Mouse (Mus musculus) spleen, postnatal 14 days (tissue): ENCODE measurements at regions not wholly inside any gene's neighbourhood (a gene's known extent, or its start where the extent isn't known, plus 50 kb on each side); places are given as distances from the start of the nearest gene placed in this dataset.

Experiments used
- DNase-seq, 2 experiments: peaks; one replicate each; pipeline ENCODE4 v3.0.0; 2021 to 2022; ENCODE audit warnings: low spot score in 2 of 2

GRCm38 (mm10) chr3:149173537-149173936, 183.2 kb upstream of the Adgrl2 start:
- DNase-seq = no peak

DNA sequence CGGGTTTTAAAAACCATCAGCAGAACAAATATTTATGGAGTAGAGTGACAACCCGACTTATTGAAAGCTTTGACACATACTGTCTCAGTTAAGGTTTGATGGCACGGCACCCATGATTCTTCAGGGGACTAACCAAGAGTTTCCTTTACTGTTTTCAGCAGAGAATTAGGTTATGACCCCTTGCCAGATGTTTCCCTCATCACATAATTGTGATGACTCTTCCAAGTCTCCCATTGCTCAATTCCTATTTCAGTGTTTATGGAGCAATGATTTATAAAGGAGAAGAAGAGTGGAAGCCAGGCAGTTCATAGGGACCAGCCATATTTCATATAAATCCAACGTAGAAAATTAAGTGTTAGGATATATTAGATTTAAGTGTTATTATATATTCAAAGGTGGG, 181.4 kb upstream of the Adgrl2 start:
- no peak for DNase-seq

- no peak for DNase-seq
Measured at GRCm38 (mm10) chr3:149170191-149170590, 179.8 kb upstream of the Adgrl2 start.

DNA sequence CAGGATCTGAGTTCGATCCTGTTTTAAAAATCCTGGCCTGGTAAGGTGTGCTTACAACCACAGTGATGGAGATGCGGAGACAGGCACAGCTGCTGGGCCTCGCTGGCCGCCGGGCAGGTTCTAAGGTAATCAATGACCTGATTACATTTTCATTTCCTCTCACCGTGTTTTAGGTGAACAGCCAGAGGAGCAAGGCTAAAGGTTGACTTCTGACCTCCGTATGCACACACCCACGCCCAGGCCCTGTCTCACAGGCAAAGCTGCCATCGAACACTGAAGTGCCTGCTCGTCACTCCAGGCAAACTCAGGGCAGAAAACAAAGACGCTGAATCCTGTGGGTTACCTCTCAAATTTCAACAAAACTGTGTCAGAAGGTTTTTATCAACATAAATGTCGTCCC, 179.1 kb upstream of the Adgrl2 start:
- DNase-seq = no peak

- DNase-seq = no peak
Measured at GRCm38 (mm10) chr3:149167997-149168396, 177.6 kb upstream of the Adgrl2 start.

- no peak for DNase-seq
Measured at GRCm38 (mm10) chr3:149164804-149165203, 174.4 kb upstream of the Adgrl2 start.

GRCm38 (mm10) chr3:149163591-149163990, 173.2 kb upstream of the Adgrl2 start:
- DNase-seq = no peak

DNA sequence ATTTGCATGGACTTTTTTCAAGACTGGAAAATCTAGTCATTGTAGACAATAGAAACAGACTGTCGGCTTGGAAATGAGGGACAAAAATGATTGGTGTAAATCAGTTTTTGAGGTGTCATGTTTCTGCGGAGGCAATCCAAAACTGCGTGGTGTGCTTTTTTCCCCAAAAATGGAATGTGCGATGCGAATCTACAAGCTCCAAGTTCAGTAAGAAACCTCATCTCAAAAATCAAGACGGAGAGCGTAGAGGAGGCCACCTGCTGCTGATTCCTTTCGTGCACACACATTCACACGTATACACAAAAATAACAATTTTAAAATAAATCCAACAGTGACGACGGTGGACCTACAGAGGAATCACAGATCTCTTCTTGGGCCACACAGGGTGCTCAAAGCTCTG, 170.5 kb upstream of the Adgrl2 start:
- no peak for DNase-seq

DNA sequence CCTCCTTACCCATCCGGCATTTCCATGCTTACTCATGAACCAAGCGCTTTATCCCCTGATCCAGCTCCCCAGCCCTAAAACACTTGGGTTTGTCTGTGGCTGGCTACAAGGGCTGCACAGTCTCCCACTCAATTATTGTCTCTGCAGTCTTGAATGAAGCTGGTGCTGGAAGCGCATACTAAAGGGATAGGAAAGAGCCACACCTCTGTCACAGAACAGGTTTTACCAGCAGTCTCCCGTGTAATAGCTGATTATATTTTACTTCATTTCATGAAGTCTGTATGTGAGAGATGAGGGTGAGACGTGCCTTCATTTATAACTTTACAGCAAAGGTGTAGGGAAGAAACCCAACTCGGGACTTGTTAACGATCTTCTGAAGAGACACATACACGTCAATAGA, 167.0 kb upstream of the Adgrl2 start:
- no peak for DNase-seq

GRCm38 (mm10) chr3:149152312-149152711, 162.0 kb upstream of the Adgrl2 start:
- no peak for DNase-seq

DNA sequence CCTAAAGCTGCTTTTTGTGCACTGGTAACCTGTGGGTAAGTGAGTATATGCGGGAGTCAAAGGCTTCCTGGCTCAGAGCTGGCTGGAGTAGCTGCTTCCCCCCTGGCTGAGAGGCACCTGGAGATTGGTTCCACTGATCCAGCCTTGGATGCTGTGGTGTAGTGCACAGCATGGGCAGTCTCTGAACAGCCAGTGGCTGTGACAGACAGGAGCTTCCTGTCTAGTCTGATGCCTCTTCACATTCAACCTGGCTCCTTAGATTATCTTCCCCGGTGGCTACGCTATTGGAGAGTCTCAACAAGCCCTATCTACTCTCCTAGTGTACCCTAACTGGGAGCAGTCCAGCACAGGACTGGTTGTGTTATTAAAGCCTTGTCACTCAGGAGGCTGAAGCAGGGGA, 160.4 kb upstream of the Adgrl2 start:
- no peak for DNase-seq

- DNase-seq = no peak
Measured at GRCm38 (mm10) chr3:149148608-149149007, 158.3 kb upstream of the Adgrl2 start.

- DNase-seq = no peak
Measured at GRCm38 (mm10) chr3:149147916-149148315, 157.6 kb upstream of the Adgrl2 start.

- DNase-seq = no peak
Measured at GRCm38 (mm10) chr3:149146673-149147072, 156.3 kb upstream of the Adgrl2 start.

- no peak for DNase-seq
Measured at GRCm38 (mm10) chr3:149140461-149140860, 150.1 kb upstream of the Adgrl2 start.

DNA sequence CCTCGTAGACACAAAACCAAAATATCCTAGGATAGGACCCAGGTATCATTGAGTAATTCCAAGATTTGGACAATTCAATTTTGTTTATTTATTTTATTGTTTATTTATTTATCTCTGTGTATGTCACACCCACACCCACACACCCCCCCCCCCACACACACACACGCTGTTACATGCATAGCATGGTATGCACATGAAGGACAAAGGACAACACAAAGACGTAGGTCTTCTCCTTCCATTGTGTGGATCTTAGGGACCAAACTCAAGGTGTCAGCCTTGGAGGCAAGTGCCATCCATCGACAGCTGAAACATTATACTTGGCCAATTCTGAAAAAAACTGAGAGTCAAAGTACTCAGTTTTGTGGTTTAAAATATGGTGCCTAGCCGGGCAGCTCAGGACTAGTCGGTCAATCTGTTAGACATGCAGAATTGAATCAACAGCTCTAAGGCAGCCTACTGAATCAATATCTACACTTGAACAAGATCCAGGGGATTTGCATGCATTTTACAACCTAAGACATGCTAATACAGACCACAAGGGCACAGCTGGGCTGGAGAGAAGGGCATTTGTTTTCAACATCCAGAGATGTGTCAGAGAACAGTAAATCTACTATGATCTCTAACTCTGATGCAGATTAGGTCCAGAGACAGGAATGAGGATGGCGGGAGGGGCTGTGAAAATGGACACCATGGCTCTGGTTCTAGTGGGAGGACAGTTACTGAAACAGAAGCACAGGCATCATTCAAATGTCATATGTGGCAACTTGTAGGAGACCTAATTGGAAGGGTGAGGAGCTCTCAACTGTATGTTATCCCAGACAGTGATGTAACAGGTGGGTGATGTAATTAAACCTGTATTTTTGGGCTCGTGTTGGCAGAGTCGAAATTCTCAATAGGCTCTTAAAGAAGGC, 143.9 kb upstream of the Adgrl2 start:
- no peak for DNase-seq

GRCm38 (mm10) chr3:149118806-149119205, 128.5 kb upstream of the Adgrl2 start:
- DNase-seq = no peak

- DNase-seq = no peak
Measured at GRCm38 (mm10) chr3:149117684-149118056, 127.3 kb upstream of the Adgrl2 start.

DNA sequence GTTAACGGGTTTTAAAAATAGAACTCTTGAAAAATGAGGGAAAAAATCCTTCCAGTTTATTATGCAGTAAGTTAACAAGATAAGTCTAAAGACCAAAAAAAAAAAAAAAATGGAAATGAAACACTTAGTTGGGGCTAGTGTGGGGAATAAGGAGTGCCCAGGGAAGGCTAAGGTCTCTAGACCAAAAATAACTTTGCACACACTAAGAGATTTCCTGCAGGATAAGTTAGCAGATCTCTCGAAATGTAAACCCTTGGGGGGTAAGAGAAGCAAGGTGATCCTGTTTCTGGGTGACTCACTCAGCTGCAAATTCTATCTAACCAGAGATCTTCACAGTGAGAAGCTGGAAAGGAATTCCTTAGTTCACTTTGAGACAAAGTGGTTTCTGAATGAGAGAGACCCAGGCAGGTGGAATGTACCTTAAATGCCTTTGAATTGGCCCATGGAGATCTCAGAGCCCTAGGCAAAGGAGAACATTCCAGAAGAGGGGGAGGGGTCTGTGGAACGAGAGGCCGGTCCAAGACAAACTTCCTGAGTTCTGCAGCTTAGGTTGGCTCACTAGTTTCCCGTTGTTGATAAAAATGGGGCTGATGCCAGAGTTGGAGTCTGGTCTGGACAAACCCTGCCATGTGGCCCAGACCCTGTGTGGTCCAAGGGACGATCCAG, 126.8 kb upstream of the Adgrl2 start:
- no peak for DNase-seq

DNA sequence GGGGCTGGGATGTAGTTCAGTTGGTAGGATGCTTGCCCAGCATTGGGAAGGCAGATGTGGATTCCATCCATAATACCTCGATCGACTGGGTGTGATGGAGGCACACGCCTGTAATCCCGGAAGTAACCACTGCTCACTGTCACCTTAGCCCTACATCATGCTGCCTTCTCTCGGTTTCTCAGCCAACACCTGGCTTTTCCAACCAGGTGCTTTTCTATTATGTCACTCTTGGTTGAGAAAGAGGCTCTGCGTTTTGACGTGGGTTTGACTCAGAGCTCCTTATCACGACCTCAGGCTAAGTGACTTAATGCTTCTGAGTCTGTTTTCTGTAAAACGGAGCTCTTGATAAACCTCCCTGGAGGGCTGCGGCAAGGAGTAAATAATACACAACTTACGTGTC, 126.2 kb upstream of the Adgrl2 start:
- DNase-seq = no peak

- DNase-seq = no peak
Measured at GRCm38 (mm10) chr3:149115901-149116300, 125.5 kb upstream of the Adgrl2 start.

GRCm38 (mm10) chr3:149112878-149113277, 122.5 kb upstream of the Adgrl2 start:
- no peak for DNase-seq
